Mouse (Mus musculus): Measurements from ENCODE around the gene Arsg.

- TF ChIP-seq FLI1 (IDR thresholded peaks at IDR 0.05; ENCODE audit: low read length) (no peak), GATA1 (IDR thresholded peaks at IDR 0.05; ENCODE audit: borderline replicate concordance, low read length) (no peak)
These were observed 120.2 kb downstream of the Arsg start for GRCm38 (mm10) chr11:109593200-109593981.

Measured in megakaryocyte, embryonic 14.5 days (primary cell).